ENCODE assay signal across 8 mouse cellular contexts in genomic region chr10:99269301-99269701, GRCm38 (mm10). TPM values are rescaled to one million over a fixed set of nuclear protein-coding genes. Genes with fewer than 3 reads are reported as not detected.
DNase-seq lines count a peak whose midpoint lies in the region; ATAC-seq and TF ChIP-seq lines count a peak whose summit lies in the region.

No protein-coding gene starts in this region.

- WGBS in heart, adult 2 months: 40% methylated on average over 4 of the region's 4 CpGs
- WGBS in bone marrow, adult 2 months: 29% methylated on average over 4 of the region's 4 CpGs
- 43% methylated on average over 4 of the region's 4 CpGs for WGBS in heart, postnatal 0 days

- no peak for ATAC-seq in heart, postnatal 0 days (ENCODE audit: insufficient read depth, low read depth)
- ATAC-seq in granulocyte monocyte progenitor cell, adult 5-6 weeks (replicated peaks; ENCODE audit: poor library complexity, severe bottlenecking): no peak

- no peaks in the 10 kb centered on the region for H3K9me3 ChIP-seq in heart, postnatal 0 days (replicated peaks; ENCODE audit: control insufficient read depth, low read length)

- peaks cover 16% of the 10 kb centered on the region for H3K36me3 ChIP-seq in heart, adult 2 months (ENCODE audit: control insufficient read depth, insufficient read depth, low read length)
- peaks cover 11% of the 10 kb centered on the region for H3K36me3 ChIP-seq in heart, postnatal 0 days (replicated peaks; ENCODE audit: control insufficient read depth, insufficient read depth, low read length)

- peak; percentile 30 to 41 for DNase-seq in heart, adult 2 months
- DNase-seq in heart, postnatal 4 days: no peak
- DNase-seq in heart, postnatal 0 days (ENCODE audit: low spot score): no peak
- peak; percentile 31 to 34 for DNase-seq in lung, postnatal 4 days
- DNase-seq in thymus, postnatal 36 days: no peak
- no peak for DNase-seq in frontal cortex, postnatal 10 days (ENCODE audit: low spot score in 2 of 2)

- H3K27ac ChIP-seq in heart, adult 2 months: peak overlapping the region; percentile 50
- peak overlapping the region; percentile 68 for H3K27ac ChIP-seq in bone marrow, adult 2 months (ENCODE audit: control insufficient read depth, insufficient read depth, low read depth, low read length, poor library complexity)
- peak overlapping the region; percentile 69 for H3K27ac ChIP-seq in heart, postnatal 0 days (ENCODE audit: low read depth)

- H3K9ac ChIP-seq in heart, adult 2 months (ENCODE audit: low read depth, low read length): no peak overlapping the region
- no peak overlapping the region for H3K9ac ChIP-seq in heart, postnatal 0 days (replicated peaks; ENCODE audit: low read depth, low read length)

- H3K4me2 ChIP-seq in heart, postnatal 0 days (ENCODE audit: low read depth, low read length): peak overlapping the region; percentile 95; the same call in 1 of the 2 replicates

- no peaks in the 10 kb centered on the region for H3K27me3 ChIP-seq in heart, adult 2 months (ENCODE audit: control insufficient read depth, insufficient read depth, low read length)
- H3K27me3 ChIP-seq in heart, postnatal 0 days (ENCODE audit: control insufficient read depth, insufficient read depth, low read length): no peaks in the 10 kb centered on the region

- TF ChIP-seq EP300 in heart, adult 2 months (IDR thresholded peaks at IDR 0.05; ENCODE audit: insufficient read depth, low read depth, low read length): no peak
- no peak for TF ChIP-seq EP300 in heart, postnatal 0 days (IDR thresholded peaks at IDR 0.05; ENCODE audit: low read depth)

- TF ChIP-seq CTCF in heart, adult 2 months (IDR thresholded peaks at IDR 0.05): no peak
- TF ChIP-seq CTCF in bone marrow, adult 2 months (IDR thresholded peaks at IDR 0.05; ENCODE audit: control insufficient read depth, insufficient read depth, low read length): no peak
- no peak for TF ChIP-seq CTCF in heart, postnatal 0 days (IDR thresholded peaks at IDR 0.05; ENCODE audit: low read depth)

- intact Hi-C loops in heart, adult 2 months (cut with DNase I): loop anchor here (2.0 to 10.0 kb wide), 4 partner anchors 140 to 886 kb away; no protein-coding TSS in a partner anchor

- 0 out of 2 replicates have a peak, but pooled peaks cover 1% of the 10 kb centered on the region for H3K79me2 ChIP-seq in heart, adult 2 months (replicated peaks; ENCODE audit: control insufficient read depth, insufficient read depth, low read length)

- peaks cover 15% of the 10 kb centered on the region for H3K4me1 ChIP-seq in heart, adult 2 months (ENCODE audit: control insufficient read depth, insufficient read depth, low read length)
- peaks cover 5% of the 10 kb centered on the region for H3K4me1 ChIP-seq in bone marrow, adult 2 months (ENCODE audit: control insufficient read depth, insufficient read depth, low read length)
- H3K4me1 ChIP-seq in heart, postnatal 0 days (ENCODE audit: control insufficient read depth, insufficient read depth): peaks cover 17% of the 10 kb centered on the region

- no peak for TF ChIP-seq POLR2A in heart, adult 2 months (IDR thresholded peaks at IDR 0.05; ENCODE audit: insufficient read depth, low read depth, low read length)
- no peak for TF ChIP-seq POLR2A in bone marrow, adult 2 months (IDR thresholded peaks at IDR 0.05; ENCODE audit: borderline replicate concordance, control insufficient read depth, low read depth, low read length)

- H3K4me3 ChIP-seq in heart, adult 2 months: no peak overlapping the region
- H3K4me3 ChIP-seq in bone marrow, adult 2 months (replicated peaks; ENCODE audit: control insufficient read depth, low read depth, low read length): no peak overlapping the region
- no peak overlapping the region for H3K4me3 ChIP-seq in heart, postnatal 0 days (ENCODE audit: low read depth, low read length)

RNA-seq across cellular contexts. Expression of gene Dusp6, which starts 6.3 kb away (rescaled TPM):
- total RNA-seq in heart, adult 2 months (2021): 10 to 100 TPM; 15.8 to 21.4 TPM
- polyA plus RNA-seq in heart, adult 2 months (2012; rRNA removed): 24.8 and 25.6 TPM in 2 replicates
- 10 to 100 TPM; 37.0 to 38.2 TPM for total RNA-seq in heart, postnatal 4 days (2021)
- 19.3 and 43.1 TPM in 2 replicates for polyA plus RNA-seq in bone marrow, adult 2 months (2011; ENCODE audit: insufficient read depth, insufficient read length, low replicate concordance, missing spikeins)
- total RNA-seq in heart, postnatal 0 days (2014; rRNA removed; ENCODE audit: low replicate concordance): 59.8 and 73.6 TPM in 2 replicates
- 23.2 and 25.8 TPM in 2 replicates for polyA plus RNA-seq in heart, postnatal 0 days (2015; fragmentation: Nextera tagmentation; extraction: Ambion mirVana)
- total RNA-seq in granulocyte monocyte progenitor cell, adult 5-6 weeks (2014; fragmentation: Nextera tagmentation): 11.6 and 12.2 TPM in 2 replicates
- total RNA-seq in granulocyte monocyte progenitor cell, adult 5-6 weeks (2017): 20.0 and 26.9 TPM in 2 replicates

Comparison
In these comparisons a context has a peak if more than half of its experiments do, and no peak if none do; other contexts are left out.
1. DNase-seq: peak in heart, adult 2 months (2 of 2) and lung, postnatal 4 days (2 of 2); none in heart, postnatal 4 days (single experiment), heart, postnatal 0 days (single experiment), thymus, postnatal 36 days (0 of 2) and frontal cortex, postnatal 10 days (0 of 2).
2. Peak in every context shown above with its lines, with median percentiles within 50 percentile points of each other: H3K27ac ChIP-seq.